Mouse (Mus musculus) layer of hippocampus, postnatal 25 days (tissue): ENCODE results near the gene Rap1gds1. TPM values are rescaled to one million over a fixed set of nuclear protein-coding genes. Genes with fewer than 3 reads are reported as not detected.

ENCODE experiments used
- DNase-seq, 2 experiments: peaks; one replicate each; pipeline ENCODE4 v3.0.0; 2022; ENCODE audit warnings: mixed read lengths in 2 of 2, low spot score in 1 of 2; ENCODE audit errors: extremely low spot score in 1 of 2
- total RNA-seq, 2 experiments: library from RNA; stranded (reverse); gene quantifications; 2 replicates each; pipeline ENCODE4 v1.2.3; 2021

Gene Rap1gds1
- 100 to 1,000 TPM; 219 to 233 TPM for total RNA-seq

GRCm38 (mm10) chr3:139074484-139075211 lies at the start of gene Rap1gds1:
Rap1gds1 (minus strand) TSS chr3:139075201.
- peak; percentile 60 to 74 for DNase-seq

- DNase-seq, result no peak
Observed at GRCm38 (mm10) chr3:139118446-139118845, 43.4 kb upstream of the Rap1gds1 start.

DNA sequence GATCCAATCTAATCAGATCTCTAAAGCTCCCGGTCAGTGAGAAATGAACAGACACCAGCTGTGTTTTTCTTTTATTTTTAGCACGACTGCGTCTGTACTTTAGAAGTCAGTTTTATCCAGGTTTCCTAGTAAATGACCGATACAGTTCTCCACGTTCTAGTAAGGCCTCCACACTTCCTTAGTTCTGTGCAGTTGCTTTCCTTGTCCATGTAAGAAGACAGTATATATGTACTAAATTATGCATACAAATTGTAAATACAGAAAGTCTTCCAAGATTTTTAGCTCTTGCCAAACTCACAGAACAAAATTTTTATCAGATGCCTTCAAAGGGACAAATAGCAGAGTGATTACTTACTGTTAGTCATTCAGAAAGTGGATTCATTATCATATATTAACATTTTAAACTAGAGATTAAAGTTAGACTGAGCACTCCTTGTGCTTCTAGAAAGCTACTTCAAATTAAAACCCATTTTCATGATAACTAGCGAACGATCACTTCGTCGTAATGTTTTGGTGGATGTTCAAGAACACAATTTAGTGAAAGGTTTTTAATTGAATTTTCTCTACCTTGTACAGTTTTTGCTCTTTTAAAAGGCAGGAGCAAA lies 41.8 kb upstream of the Rap1gds1 start:
- DNase-seq, result no peak

DNA sequence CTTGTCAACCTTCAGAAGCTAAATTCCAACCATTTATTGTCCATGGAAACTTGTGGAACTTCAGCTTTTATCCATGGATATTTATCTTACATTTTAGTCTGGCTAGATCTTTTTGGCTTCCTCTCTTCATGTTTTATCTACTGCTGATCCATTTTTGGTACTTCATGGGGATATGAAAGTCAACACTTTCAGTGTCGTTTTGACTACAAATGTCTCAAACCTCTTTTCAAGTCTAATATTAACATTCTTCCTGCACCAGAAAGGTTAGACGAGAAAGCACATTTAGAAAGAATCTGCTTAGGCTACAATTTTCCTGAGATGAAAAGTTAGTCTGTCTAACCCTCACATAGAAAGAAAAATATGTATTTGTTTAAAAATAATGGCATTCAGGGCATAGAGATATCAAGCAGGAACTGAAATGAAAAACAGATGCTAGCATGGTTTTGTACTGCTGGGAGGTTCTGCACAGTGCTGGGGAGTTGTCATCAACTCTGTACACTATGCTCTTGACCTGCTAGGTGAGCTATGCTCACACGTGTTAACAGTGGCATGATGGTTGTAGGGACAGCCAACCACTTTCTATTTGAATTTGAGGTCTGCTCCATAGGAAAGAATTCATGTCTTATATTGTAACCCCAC lies 37.5 kb upstream of the Rap1gds1 start:
- no peak for DNase-seq

DNA sequence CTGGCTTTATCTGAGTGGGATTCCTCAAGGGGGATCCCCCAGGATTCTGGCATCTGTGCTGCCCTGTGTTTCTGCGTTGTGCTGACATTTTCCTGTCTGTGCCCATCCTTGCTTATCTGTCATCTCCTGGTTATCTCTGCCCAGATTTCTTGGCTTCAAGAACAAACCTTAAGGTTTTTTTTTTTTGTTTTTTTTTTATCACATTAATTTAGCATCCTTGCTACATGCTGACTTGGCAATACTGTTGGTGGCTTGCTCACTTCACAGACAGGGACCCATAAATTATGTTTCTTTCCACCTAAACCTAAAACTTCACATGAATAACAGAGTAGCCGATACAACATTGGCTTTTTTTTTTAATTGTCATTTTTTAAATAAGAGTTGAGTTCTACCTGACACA lies 36.9 kb upstream of the Rap1gds1 start:
- no peak for DNase-seq

DNA sequence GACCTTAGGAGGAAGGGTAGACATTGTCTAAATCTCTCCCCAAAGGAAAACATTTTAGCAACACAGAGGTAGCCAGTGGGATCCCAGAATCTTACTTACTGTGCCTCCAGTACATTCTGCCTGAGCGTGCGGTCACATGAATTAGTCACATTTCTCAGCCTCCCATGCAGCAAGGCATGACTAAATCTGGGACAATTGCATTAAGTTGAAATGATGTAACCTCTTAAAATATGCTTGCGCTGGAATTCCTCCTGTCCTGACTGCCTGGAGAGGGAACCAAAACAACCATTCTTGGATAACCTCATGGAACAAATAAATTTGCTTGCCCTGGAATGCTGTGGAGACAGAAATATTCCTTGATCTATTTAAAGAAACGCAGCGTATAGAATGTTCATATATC lies 33.2 kb upstream of the Rap1gds1 start:
- no peak for DNase-seq

DNA sequence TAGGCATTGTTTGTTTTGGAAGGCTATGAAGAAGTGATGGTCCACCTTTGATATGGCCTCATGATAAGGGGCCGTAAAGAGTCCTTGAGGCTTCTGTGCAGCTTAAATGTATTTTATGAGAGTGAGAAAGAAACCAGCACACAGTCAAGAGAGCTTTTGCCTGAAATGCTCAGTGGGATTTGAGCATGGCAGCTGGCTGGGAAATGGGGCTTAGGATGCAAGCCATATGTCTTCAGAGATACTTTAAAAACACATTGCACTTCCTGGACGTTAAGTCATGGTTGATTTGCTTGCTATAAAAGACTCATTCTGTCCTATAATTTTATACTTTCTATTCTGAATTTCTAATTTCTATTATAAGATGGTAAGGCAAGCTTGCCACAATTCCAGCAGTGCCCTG lies 28.9 kb upstream of the Rap1gds1 start:
- DNase-seq, result no peak

GRCm38 (mm10) chr3:139103346-139103745 lies 28.3 kb upstream of the Rap1gds1 start:
- no peak for DNase-seq

DNA sequence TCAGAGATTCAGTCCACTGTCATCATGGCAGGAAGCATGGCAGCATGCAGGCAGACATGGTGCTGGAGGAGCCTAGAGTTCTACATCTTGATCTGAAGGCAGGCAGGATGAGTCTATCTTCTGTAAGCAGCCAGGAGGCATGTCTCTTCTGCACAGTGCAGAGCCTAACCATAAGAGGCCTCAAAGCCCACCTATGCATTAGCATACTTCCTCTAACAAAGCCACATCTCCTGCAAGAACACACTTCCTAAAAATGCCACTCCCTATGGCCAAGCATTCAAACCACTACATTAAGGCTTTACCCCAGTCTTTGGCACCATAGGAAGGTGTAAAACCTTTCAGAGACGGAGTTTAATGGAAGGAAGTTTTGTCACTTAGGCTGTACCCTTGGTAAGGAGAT lies 26.9 kb upstream of the Rap1gds1 start:
- DNase-seq, result no peak

DNA sequence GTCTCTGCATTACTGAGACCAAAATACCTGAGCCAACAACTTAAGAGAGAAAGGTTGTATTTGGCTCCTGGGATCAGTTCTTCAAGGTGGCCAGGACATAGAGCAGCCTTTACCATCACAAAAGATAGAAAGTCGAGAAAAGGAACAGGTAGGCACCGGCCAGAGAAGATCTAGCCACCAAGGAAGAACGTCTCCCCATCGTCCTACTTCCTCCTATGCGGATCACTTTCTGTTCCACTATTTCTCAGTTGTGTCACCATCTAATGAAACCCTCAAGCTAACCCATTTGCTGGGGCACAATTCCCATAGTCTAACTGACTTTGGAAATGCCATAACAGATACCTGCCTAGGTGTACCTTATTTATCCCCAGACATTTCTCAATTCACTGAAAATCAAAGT lies 24.3 kb upstream of the Rap1gds1 start:
- DNase-seq, result no peak

- DNase-seq, result no peak
Observed at GRCm38 (mm10) chr3:139095894-139096293, 20.9 kb upstream of the Rap1gds1 start.

DNA sequence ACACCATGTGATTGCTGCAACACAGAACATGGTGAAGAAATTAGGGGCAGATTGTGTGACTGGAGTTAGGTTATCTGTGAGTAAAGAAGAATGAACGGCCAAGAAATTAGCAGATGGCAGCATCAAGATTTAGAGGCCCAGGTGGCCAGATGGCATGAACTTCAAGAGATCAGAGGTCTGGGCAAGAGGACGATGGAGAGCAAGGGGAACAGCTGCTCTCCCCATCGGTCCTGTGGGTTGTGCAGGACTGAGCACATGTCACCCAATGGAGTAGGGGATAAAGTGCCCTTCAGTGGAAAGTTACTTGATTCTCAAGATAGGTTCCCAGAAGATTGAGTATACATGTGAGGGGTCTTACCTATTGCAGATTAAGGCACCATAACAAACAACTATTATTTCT lies 13.5 kb upstream of the Rap1gds1 start:
- DNase-seq, result no peak

- DNase-seq, result no peak
Observed at GRCm38 (mm10) chr3:139083778-139084539, 9.0 kb upstream of the Rap1gds1 start.

DNA sequence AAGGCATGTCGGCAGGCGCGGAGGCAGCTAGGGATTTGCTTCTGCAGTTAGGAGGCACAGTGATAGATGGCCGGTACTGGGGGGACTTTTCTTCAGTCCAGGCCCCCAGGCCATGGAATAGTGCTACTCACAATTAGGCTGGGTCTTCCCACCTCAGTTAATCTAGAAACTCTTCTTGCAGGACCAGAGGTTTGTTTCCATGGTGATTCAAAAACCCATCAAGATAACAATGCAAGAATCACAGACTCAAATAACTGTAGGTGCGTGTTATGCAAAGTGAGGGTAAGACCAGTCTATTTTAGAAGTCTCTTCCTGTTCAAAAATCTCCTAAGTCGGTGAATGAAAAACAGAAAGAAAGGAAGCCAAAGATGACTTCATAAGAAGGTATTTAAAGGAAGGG lies 4.8 kb upstream of the Rap1gds1 start:
- DNase-seq, result no peak

DNA sequence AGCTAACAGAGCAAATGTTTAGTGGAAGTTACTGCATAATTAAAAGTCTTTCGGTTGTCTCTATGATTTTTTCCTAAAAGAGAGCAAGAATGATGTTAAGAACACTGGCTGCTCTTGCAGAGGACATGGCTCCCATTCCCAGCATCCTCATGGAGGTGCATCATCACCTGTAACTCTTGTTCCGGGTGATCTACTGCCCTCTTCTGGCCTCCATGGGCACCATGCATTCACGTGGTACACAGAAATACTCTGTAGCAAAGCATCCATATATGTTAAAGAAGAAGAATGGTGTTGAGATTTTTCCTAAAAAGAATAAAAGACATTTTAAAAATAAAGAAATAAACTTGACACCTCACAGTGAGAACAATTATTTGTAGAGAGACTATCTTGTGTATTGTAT lies 3.0 kb upstream of the Rap1gds1 start:
- no peak for DNase-seq

GRCm38 (mm10) chr3:139076059-139076455 lies 1.1 kb upstream of the Rap1gds1 start:
- DNase-seq, result no peak

DNA sequence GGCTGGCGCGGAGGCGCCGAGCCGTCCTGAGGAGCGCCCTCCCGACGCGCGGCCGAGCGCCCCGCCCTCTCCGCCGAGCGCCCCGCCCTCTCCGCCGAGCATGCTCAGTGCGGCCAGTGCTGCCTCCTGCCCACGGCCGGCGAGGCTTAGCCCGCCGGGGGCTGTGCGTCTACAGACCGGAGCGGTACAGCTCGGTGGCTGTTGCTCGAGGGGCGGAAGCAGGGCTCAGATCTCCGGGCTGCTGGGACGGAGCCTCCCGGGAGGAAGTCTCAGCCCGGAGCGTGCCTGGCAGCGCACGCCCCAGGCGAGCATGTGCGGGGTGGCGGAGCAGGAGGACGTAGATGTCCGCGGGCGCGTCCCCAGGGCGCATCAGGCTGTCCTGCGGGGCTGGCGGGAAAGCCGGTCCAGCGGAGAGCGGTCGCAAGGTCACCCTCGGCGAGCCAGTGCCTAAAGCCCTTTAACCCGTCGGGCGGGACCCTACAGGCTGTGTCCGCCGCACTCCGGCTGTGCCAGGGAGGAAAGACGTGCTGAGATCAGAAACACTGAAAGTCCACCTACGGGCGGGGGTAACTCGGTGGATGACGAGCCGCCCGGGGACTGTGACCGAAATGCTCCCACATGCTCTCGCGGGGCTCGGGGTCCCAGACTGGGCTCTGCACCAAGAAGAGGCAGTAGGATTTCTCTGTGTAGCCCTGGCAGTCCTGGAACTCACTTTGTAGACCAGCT lies 495 bp upstream of the Rap1gds1 start:
- DNase-seq, result peak; percentile 74 to 80

GRCm38 (mm10) chr3:139073801-139074483 lies 1.1 kb downstream of the Rap1gds1 start:
- no peak for DNase-seq

DNA sequence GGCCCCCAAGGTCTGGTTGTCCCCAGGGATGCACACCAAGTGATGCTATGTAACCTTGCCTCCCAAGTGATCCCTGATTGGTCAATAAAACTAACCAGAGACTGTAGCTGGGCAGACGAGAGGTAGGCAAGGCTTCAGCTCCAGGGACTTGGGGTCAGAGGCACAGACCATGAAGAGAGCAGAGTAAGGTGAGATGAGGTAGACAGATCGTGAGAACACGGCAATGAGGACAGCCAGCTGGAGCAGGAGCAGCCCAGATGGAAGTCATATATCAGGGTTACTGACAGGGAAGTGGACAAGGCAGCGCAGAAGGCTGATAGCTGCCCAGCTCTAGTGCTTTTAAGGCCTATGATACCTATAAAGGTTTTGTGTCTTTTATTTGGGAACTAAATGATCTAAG lies 5.5 kb downstream of the Rap1gds1 start:
- DNase-seq, result no peak

GRCm38 (mm10) chr3:139064076-139064475 lies 10.9 kb downstream of the Rap1gds1 start:
- no peak for DNase-seq
